Mouse (Mus musculus) heart, adult 2 months (tissue): ENCODE measurements around the gene Slc25a23.

ENCODE experiments used
- CTCF ChIP-seq: fragments of 200-600 bp; IDR thresholded peaks from 2 replicates; pipeline ENCODE4 v1.8.1; 2022; ENCODE audit warnings: antibody characterized with exemption, mild to moderate bottlenecking, moderate library complexity
- EP300 ChIP-seq: fragments of 200-500 bp; IDR thresholded peaks from 2 replicates; pipeline ENCODE4 v1.6.1; 2011; ENCODE audit warnings: low read depth, low read length, control low read depth; ENCODE audit not compliant: insufficient read depth
- POLR2A ChIP-seq: fragments of 200-500 bp; IDR thresholded peaks from 2 replicates; pipeline ENCODE4 v1.6.1; 2011; ENCODE audit warnings: mild to moderate bottlenecking, low read depth, low read length, control low read depth; ENCODE audit not compliant: insufficient read depth

GRCm38 (mm10) chr17:57003994-57004393 lies 55.7 kb downstream of the Slc25a23 start:
- TF ChIP-seq CTCF (no peak), POLR2A (no peak), EP300 (no peak)
